Mouse (Mus musculus) intestine, embryonic 15.5 days (tissue): ENCODE measurements around the gene Shpk. TPM values are rescaled to one million over a fixed set of nuclear protein-coding genes. Genes with fewer than 3 reads are reported as not detected.

Experiments used
- ATAC-seq: fragments of 200-750 bp; cut with Nextera tagmentation; 2 replicates; pipeline ENCODE4 v1.8.0; 2017; ENCODE audit warnings: moderate TSS enrichment, moderate library complexity
- H3K27ac ChIP-seq: fragments of 300-500 bp; sonication (generic); 2 replicates; pipeline ENCODE4 v1.5.1; 2015; ENCODE audit warnings: mild to moderate bottlenecking, inconsistent platforms
- H3K27me3 ChIP-seq: fragments of 300-500 bp; sonication (generic); replicated peaks from 2 replicates; pipeline ENCODE4 v1.6.1; 2015; ENCODE audit warnings: inconsistent platforms
- H3K36me3 ChIP-seq: fragments of 300-500 bp; sonication (generic); 2 replicates; pipeline ENCODE4 v1.6.1; 2015; ENCODE audit warnings: inconsistent platforms
- H3K4me1 ChIP-seq: fragments of 300-500 bp; sonication (generic); replicated peaks from 2 replicates; pipeline ENCODE4 v1.6.1; 2015; ENCODE audit warnings: inconsistent platforms
- H3K4me2 ChIP-seq: fragments of 300-500 bp; sonication (generic); replicated peaks from 2 replicates; pipeline ENCODE4 v1.6.1; 2015; ENCODE audit warnings: mild to moderate bottlenecking, inconsistent platforms
- H3K4me3 ChIP-seq: fragments of 300-500 bp; sonication (generic); replicated peaks from 2 replicates; pipeline ENCODE4 v1.5.1; 2015; ENCODE audit warnings: inconsistent platforms
- H3K9ac ChIP-seq: fragments of 300-500 bp; sonication (generic); 2 replicates; pipeline ENCODE4 v1.6.1; 2015; ENCODE audit warnings: inconsistent platforms
- H3K9me3 ChIP-seq: fragments of 300-500 bp; sonication (generic); 2 replicates; pipeline ENCODE4 v1.6.1; 2016; ENCODE audit warnings: inconsistent platforms
- WGBS: fragments of 180-500 bp; shearing (Covaris S2); methylation state at CpG from one replicate; pipeline ENCODE4 v1.1.7; 2015; 5-methylcytosine and 5-hydroxymethylcytosine counted together
- polyA plus RNA-seq: library from polyadenylated mRNA; unstranded; fragments of >200 nt; fragmentation: Nextera tagmentation; extraction: Ambion mirVana; gene quantifications from 2 replicates; pipeline ENCODE4 v1.2.1, GENCODE M21; 2015

Gene Shpk
- polyA plus RNA-seq, 1 experiment from 2014 or later: 6.2 TPM

DNA sequence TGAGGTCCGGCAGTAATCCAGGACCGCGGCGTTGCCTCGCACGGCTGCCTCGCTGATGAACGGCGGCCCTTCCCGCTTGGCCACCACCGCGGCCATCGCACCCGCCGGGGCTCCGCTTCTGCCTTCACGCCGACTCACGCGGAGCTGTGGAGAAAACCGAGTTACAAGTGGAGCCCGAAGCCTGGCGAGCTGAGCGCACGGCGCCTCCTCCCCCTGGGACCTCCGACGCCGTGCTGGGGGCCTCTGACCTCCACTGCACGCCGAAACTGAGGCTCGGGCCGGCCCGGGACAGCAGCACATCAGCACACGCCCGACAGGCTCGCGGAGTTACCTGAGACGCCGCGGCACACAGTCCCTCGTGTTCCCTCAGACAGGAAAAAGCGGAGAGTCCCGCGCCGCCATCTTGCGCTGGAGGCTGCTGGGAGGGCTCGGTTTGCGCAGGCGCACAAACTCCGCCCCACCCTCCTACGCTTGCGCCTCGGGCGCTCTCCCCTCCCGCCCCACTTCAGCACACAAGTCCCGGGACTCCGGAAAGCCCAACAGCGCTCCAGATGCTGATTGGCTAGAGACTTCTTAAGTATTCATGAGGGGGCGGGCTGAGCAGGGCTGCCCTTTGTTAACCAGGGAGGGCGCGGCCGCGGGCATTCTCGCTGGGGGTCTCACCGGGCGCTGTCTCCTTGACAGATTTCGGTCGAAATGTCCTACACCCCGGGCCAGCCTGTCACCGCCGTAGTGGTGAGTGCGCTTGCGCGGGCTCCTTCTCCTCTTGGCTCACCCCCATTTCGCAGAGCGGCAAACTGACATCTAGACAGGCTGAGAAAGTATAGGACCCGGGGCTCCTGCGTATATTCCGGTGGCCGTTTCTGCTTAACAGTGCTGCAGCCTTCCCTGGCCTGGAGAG is 22.4 kb upstream of the Shpk start, which contains the start of the genes Emc6 and Tax1bp3:
Gene Emc6, minus strand, starts transcription at position 430 of the 901 bp plus-strand sequence.
Gene Tax1bp3, plus strand, starts transcription at position 476 of the 901 bp plus-strand sequence.
- H3K9me3 ChIP-seq: no peaks in the 10 kb centered on the region
- H3K36me3 ChIP-seq: peaks cover 3% of the 10 kb centered on the region; the same call in 1 of the 2 replicates
- no peaks in the 10 kb centered on the region for H3K27me3 ChIP-seq
- WGBS: under 1% methylated on average over 80 of the region's 81 CpGs
- ATAC-seq: peak; percentile 97
- H3K27ac ChIP-seq: peak within 1 kb of the TSS; percentile 97
- peaks cover 30% of the 10 kb centered on the region for H3K4me1 ChIP-seq
- H3K4me3 ChIP-seq: peak within 1 kb of the TSS; percentile 94
- H3K9ac ChIP-seq: peak within 1 kb of the TSS; percentile 78
- H3K4me2 ChIP-seq: peak within 1 kb of the TSS; percentile 78

DNA sequence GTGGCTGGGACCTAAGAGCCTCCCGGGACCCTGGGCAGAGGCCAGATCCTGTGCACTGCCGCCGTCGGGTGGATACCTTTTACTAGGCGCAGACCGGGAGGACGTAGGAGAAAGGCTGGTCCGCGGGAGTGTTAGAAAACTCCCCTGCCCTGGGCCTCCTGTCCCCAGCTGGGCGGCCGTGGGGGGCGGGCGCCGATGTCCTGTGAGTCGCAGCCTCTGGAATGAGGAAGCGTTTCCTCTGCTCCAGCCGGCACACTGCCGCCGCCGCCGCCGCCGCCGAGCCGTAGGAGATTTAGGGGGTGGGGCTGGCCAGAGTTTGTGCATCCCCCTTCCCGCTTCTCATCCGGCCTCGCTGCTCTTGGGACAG is 21.8 kb upstream of the Shpk start:
- WGBS: under 1% methylated on average over 28 of the region's 28 CpGs
- H3K4me2 ChIP-seq: peak overlapping the region; percentile 76
- H3K36me3 ChIP-seq: peaks cover 8% of the 10 kb centered on the region; the same call in 1 of the 2 replicates
- H3K27ac ChIP-seq: peak overlapping the region; percentile 97
- no peaks in the 10 kb centered on the region for H3K9me3 ChIP-seq
- ATAC-seq: peak; percentile 86
- H3K9ac ChIP-seq: peak overlapping the region; percentile 78
- H3K27me3 ChIP-seq: no peaks in the 10 kb centered on the region
- H3K4me3 ChIP-seq: peak overlapping the region; percentile 94
- H3K4me1 ChIP-seq: peaks cover 28% of the 10 kb centered on the region

GRCm38 (mm10) chr11:73177895-73178294 is 21.4 kb upstream of the Shpk start:
- Histone ChIP-seq H3K27me3 (no peaks in the 10 kb centered on the region), H3K4me1 (peaks cover 26% of the 10 kb centered on the region), H3K4me3 (peak overlapping the region; percentile 94), H3K9ac (peak overlapping the region; percentile 78), H3K4me2 (peak overlapping the region; percentile 76), H3K9me3 (no peaks in the 10 kb centered on the region), H3K36me3 (peaks cover 8% of the 10 kb centered on the region; the same call in 1 of the 2 replicates), H3K27ac (peak overlapping the region; percentile 97)
- 4% methylated on average over 2 of the region's 2 CpGs for WGBS
- ATAC-seq: peak; percentile 16

GRCm38 (mm10) chr11:73185872-73186615 is 13.2 kb upstream of the Shpk start:
- Histone ChIP-seq H3K36me3 (peaks cover 13% of the 10 kb centered on the region), H3K4me1 (no peaks in the 10 kb centered on the region), H3K27me3 (no peaks in the 10 kb centered on the region), H3K4me3 (no peak overlapping the region), H3K9ac (no peak overlapping the region), H3K4me2 (no peak overlapping the region), H3K9me3 (no peaks in the 10 kb centered on the region), H3K27ac (no peak overlapping the region)
- 91% methylated on average over 10 of the region's 10 CpGs for WGBS
- ATAC-seq: no peak

- H3K27me3 ChIP-seq: no peaks in the 10 kb centered on the region
- H3K9me3 ChIP-seq: no peaks in the 10 kb centered on the region
- no peaks in the 10 kb centered on the region for H3K4me1 ChIP-seq
- H3K4me3 ChIP-seq: no peak overlapping the region
- ATAC-seq: no peak
- 91% methylated on average over 6 of the region's 6 CpGs for WGBS
- H3K4me2 ChIP-seq: no peak overlapping the region
- H3K27ac ChIP-seq: no peak overlapping the region
- H3K9ac ChIP-seq: no peak overlapping the region
- H3K36me3 ChIP-seq: peaks cover 9% of the 10 kb centered on the region
These were observed 12.0 kb upstream of the Shpk start for GRCm38 (mm10) chr11:73187231-73187630.

DNA sequence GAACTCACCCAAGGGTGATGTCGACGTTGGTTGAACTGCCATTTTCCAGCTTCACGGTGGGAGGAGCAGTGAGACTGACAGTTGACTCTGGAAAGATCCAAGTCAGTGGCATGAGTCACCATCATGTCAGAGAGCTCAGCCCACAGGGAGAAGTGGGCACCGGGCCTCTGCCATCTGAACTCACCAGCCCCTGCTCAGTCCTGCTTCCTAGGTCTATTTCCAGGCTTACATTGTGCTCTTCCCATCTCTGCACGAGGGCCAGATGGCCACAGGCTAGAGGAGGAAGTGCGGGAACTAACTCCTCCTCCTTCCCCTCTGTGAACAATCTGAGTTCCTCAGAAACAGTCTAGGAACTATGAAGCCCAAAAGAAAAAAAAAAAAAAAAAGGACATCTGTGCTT is 6.2 kb upstream of the Shpk start:
- no peak overlapping the region for H3K27ac ChIP-seq

DNA sequence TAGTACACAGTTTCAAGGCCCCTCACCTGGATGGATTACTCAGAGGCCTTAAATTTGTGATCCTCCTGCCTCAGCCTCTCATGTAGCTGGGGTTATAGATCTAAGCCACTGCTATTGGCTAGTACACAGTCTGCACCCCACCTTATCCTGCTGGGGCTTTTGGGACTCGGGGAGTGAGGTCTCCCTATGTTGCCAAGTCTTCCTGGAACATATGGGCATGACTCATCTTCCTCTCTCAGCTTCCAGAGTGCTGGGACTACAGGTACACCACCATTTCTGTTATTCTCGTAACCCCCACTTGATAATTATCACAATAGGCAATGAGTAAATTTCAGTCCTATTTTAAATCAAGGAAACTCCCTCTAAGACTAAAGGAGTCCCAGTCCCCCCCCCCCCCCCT is 4.8 kb upstream of the Shpk start:
- no peak overlapping the region for H3K9ac ChIP-seq
- no peaks in the 10 kb centered on the region for H3K9me3 ChIP-seq
- WGBS: 68% methylated on average over 2 of the region's 2 CpGs
- ATAC-seq: no peak
- 0 out of 2 replicates have a peak, but pooled peaks cover 6% of the 10 kb centered on the region for H3K4me1 ChIP-seq
- peaks cover 5% of the 10 kb centered on the region; the same call in 1 of the 2 replicates for H3K36me3 ChIP-seq
- H3K4me2 ChIP-seq: no peak overlapping the region
- no peak overlapping the region for H3K27ac ChIP-seq
- no peak overlapping the region for H3K4me3 ChIP-seq
- H3K27me3 ChIP-seq: no peaks in the 10 kb centered on the region

More for the DNA sequence above, 6.2 kb upstream of the Shpk start:
- H3K27me3 ChIP-seq: no peaks in the 10 kb centered on the region
- ATAC-seq: no peak
- no peak overlapping the region for H3K9ac ChIP-seq
- 0 out of 2 replicates have a peak, but pooled peaks cover 6% of the 10 kb centered on the region for H3K4me1 ChIP-seq
- H3K36me3 ChIP-seq: peaks cover 5% of the 10 kb centered on the region; the same call in 1 of the 2 replicates
- H3K9me3 ChIP-seq: no peaks in the 10 kb centered on the region
- WGBS: 74% methylated on average over 6 of the region's 6 CpGs
- no peak overlapping the region for H3K4me2 ChIP-seq
- H3K4me3 ChIP-seq: no peak overlapping the region

DNA sequence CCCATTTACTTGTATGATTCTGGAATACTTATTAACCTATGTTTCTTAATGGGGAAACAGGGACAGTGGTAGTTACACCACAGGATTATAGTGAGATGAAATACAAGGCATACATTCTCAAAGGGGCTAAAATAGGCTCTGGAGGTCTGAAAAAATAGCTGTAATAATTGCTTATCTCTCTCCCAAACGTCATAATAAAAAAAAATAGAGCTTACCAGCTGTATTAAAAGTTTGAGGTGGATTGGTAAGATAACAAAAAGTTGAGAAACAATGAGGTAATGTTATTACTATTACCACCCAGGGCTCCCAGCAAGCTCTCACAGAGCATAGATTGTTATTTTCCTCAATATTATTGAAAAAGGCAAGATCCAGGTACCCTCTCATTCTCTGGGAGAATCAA is 1.1 kb upstream of the Shpk start:
- 0% methylated on average over 1 of the region's 1 CpGs for WGBS
- Histone ChIP-seq H3K27ac (no peak overlapping the region), H3K4me2 (peak overlapping the region; percentile 98), H3K9me3 (no peaks in the 10 kb centered on the region), H3K27me3 (no peaks in the 10 kb centered on the region), H3K4me3 (peak overlapping the region; percentile 79), H3K4me1 (peaks cover 11% of the 10 kb centered on the region; the same call in 1 of the 2 replicates), H3K36me3 (no peaks in the 10 kb centered on the region), H3K9ac (peak overlapping the region; percentile 51)
- ATAC-seq: no peak

GRCm38 (mm10) chr11:73198603-73199229 is 544 bp upstream of the Shpk start, which contains the start of gene Ctns:
Gene Ctns (minus strand): TSS chr11:73199042.
- H3K36me3 ChIP-seq: no peaks in the 10 kb centered on the region
- under 1% methylated on average over 22 of the region's 22 CpGs for WGBS
- peak within 1 kb of the TSS; percentile 98 for H3K4me2 ChIP-seq
- peaks cover 11% of the 10 kb centered on the region; the same call in 1 of the 2 replicates for H3K4me1 ChIP-seq
- no peaks in the 10 kb centered on the region for H3K27me3 ChIP-seq
- H3K27ac ChIP-seq: peak within 1 kb of the TSS; percentile 44; the same call in 1 of the 2 replicates
- peak within 1 kb of the TSS; percentile 81 for H3K9ac ChIP-seq
- no peaks in the 10 kb centered on the region for H3K9me3 ChIP-seq
- H3K4me3 ChIP-seq: peak within 1 kb of the TSS; percentile 79
- ATAC-seq: peak; percentile 98

- peak overlapping the region; percentile 98 for H3K4me2 ChIP-seq
- H3K36me3 ChIP-seq: no peaks in the 10 kb centered on the region
- peak overlapping the region; percentile 79 for H3K4me3 ChIP-seq
- H3K27ac ChIP-seq: 0 out of 2 replicates have a peak overlapping the region, but pooled peaks have one; percentile 44
- H3K27me3 ChIP-seq: no peaks in the 10 kb centered on the region
- peaks cover 11% of the 10 kb centered on the region; the same call in 1 of the 2 replicates for H3K4me1 ChIP-seq
- WGBS: under 1% methylated on average over 12 of the region's 12 CpGs
- H3K9ac ChIP-seq: peak overlapping the region; percentile 81
- peak; percentile 11; the same call in 1 of the 2 replicates for ATAC-seq
- no peaks in the 10 kb centered on the region for H3K9me3 ChIP-seq
These were observed 619 bp downstream of the Shpk start for GRCm38 (mm10) chr11:73199879-73200278.

DNA sequence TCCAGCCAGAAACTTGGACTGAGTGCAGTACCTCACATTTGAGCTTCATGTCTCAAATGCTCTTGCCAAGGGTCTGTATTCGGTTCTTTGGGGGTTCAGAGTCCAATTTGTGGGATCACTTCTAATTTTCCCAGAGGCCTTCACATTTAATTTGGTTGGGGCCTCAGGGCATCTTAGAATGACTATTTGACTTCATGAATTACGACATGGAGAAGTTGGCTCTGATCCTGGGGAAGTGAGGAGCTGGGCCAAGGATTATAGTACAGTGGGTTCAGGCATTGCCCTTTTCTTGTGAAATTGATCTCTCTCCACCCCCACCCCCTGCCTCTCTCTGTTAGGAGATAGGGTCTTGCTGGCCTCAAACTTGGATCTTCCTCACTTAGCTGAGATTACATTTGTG is 1.8 kb downstream of the Shpk start:
- Histone ChIP-seq H3K4me2 (no peak overlapping the region), H3K9ac (no peak overlapping the region), H3K36me3 (no peaks in the 10 kb centered on the region), H3K27ac (no peak overlapping the region), H3K4me1 (peaks cover 11% of the 10 kb centered on the region; the same call in 1 of the 2 replicates), H3K4me3 (no peak overlapping the region), H3K9me3 (no peaks in the 10 kb centered on the region), H3K27me3 (no peaks in the 10 kb centered on the region)
- no peak for ATAC-seq
- WGBS: 72% methylated on average over 2 of the region's 2 CpGs
